Mouse (Mus musculus): ENCODE measurements at regions not wholly inside any gene's neighbourhood (a gene's known extent, or its start where the extent isn't known, plus 50 kb on each side); places are given as distances from the start of the nearest gene placed in this dataset.

- no peak for TF ChIP-seq CTCF (IDR thresholded peaks at IDR 0.05; ENCODE audit: low read depth)
- no peak overlapping the region for H3K9ac ChIP-seq
- H3K4me2 ChIP-seq (ENCODE audit: low read depth) = no peak overlapping the region
- DNase-seq = no peak
- WGBS = 32% methylated on average over 6 of the region's 6 CpGs
- no peaks in the 10 kb centered on the region for H3K4me1 ChIP-seq (ENCODE audit: insufficient read depth)
- H3K36me3 ChIP-seq (ENCODE audit: insufficient read depth) = no peaks in the 10 kb centered on the region
- no peak overlapping the region for H3K4me3 ChIP-seq (ENCODE audit: low read depth, low read length)
- ATAC-seq = no peak
- H3K27ac ChIP-seq (ENCODE audit: low read depth, low read length) = no peak overlapping the region
- no peaks in the 10 kb centered on the region for H3K27me3 ChIP-seq (ENCODE audit: insufficient read depth, low read length)
- H3K9me3 ChIP-seq (ENCODE audit: low read length) = no peaks in the 10 kb centered on the region
Measured at GRCm38 (mm10) chr10:17299600-17299999, 423.4 kb upstream of the Cited2 start.

DNA sequence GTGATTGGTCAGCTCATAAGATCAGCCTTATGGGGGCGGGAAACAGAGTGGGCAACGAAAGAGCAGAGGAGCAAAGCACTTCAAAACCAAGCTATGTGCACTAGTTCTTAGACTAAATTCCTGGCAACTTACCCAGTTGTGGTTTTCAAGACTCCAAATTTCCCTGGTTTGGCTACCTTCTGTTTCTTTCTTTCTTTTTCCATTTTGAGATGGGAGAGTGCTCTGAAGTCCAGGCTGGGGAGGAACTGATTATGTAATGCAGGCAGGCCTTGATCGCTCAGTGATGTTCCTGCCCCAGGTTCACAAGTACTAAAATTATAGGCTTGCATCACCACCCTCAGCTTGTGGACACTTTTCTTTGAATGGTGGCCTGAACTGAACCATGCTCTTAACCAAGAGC, 396.3 kb upstream of the Cited2 start:
- Histone ChIP-seq H3K27ac (ENCODE audit: low read depth, low read length) (no peak overlapping the region), H3K4me2 (ENCODE audit: low read depth) (no peak overlapping the region), H3K4me3 (ENCODE audit: low read depth, low read length) (no peak overlapping the region), H3K9me3 (ENCODE audit: low read length) (no peaks in the 10 kb centered on the region), H3K4me1 (ENCODE audit: insufficient read depth) (peaks cover 10% of the 10 kb centered on the region), H3K27me3 (ENCODE audit: insufficient read depth, low read length) (no peaks in the 10 kb centered on the region), H3K36me3 (ENCODE audit: insufficient read depth) (no peaks in the 10 kb centered on the region), H3K9ac (no peak overlapping the region)
- no peak for DNase-seq
- ATAC-seq = no peak
- 94% methylated on average over 3 of the region's 3 CpGs for WGBS
- TF ChIP-seq CTCF (IDR thresholded peaks at IDR 0.05; ENCODE audit: low read depth) = no peak

- TF ChIP-seq CTCF (IDR thresholded peaks at IDR 0.05; ENCODE audit: low read depth) = peak; percentile 17; the same call in 1 of the 2 replicates
- H3K27me3 ChIP-seq (ENCODE audit: insufficient read depth, low read length) = no peaks in the 10 kb centered on the region
- WGBS = 2% methylated on average over 6 of the region's 6 CpGs
Measured at GRCm38 (mm10) chr10:17330904-17331606, 392.0 kb upstream of the Cited2 start.

DNA sequence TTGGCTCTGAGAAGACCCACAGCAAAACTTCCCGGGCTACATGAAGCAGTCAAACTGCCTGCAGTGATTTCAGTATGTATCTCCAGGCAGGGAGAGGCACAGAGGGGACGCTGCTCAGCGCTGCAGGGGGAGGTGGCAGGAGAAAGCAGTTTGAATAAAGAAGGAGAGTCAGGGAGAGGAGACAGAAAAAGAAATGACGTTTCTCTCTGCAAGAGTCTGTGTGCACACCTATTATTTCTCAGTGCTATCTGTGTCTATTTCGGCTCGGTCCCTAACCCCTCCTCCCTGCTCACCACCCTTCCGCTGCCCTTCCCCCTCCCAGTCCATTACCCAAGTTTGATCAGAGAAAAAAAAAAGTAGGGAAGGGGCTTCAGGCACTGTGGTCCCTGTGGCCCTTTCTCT, 391.4 kb upstream of the Cited2 start:
- Histone ChIP-seq H3K27ac (ENCODE audit: low read depth, low read length) (peak overlapping the region; percentile 85), H3K9me3 (ENCODE audit: low read length) (no peaks in the 10 kb centered on the region), H3K36me3 (ENCODE audit: insufficient read depth) (no peaks in the 10 kb centered on the region), H3K4me2 (ENCODE audit: low read depth) (peak overlapping the region; percentile 54), H3K4me1 (ENCODE audit: insufficient read depth) (peaks cover 16% of the 10 kb centered on the region), H3K9ac (peak overlapping the region; percentile 45), H3K4me3 (ENCODE audit: low read depth, low read length) (peak overlapping the region; percentile 35), H3K27me3 (ENCODE audit: insufficient read depth, low read length) (no peaks in the 10 kb centered on the region)
- DNase-seq (peak; percentile 80), ATAC-seq (peak; percentile 87)
- TF ChIP-seq CTCF (IDR thresholded peaks at IDR 0.05; ENCODE audit: low read depth) = no peak; the same call in 1 of the 2 replicates
- WGBS = 2% methylated on average over 7 of the region's 7 CpGs

More at GRCm38 (mm10) chr10:17330904-17331606, 392.0 kb upstream of the Cited2 start:
- H3K9me3 ChIP-seq (ENCODE audit: low read length) = no peaks in the 10 kb centered on the region
- H3K36me3 ChIP-seq (ENCODE audit: insufficient read depth) = no peaks in the 10 kb centered on the region
- DNase-seq (peak; percentile 51), ATAC-seq (peak; percentile 85)
- peak overlapping the region; percentile 85 for H3K27ac ChIP-seq (ENCODE audit: low read depth, low read length)
- peak overlapping the region; percentile 45 for H3K9ac ChIP-seq
- peak overlapping the region; percentile 54 for H3K4me2 ChIP-seq (ENCODE audit: low read depth)
- H3K4me3 ChIP-seq (ENCODE audit: low read depth, low read length) = peak overlapping the region; percentile 35
- peaks cover 16% of the 10 kb centered on the region for H3K4me1 ChIP-seq (ENCODE audit: insufficient read depth)

DNA sequence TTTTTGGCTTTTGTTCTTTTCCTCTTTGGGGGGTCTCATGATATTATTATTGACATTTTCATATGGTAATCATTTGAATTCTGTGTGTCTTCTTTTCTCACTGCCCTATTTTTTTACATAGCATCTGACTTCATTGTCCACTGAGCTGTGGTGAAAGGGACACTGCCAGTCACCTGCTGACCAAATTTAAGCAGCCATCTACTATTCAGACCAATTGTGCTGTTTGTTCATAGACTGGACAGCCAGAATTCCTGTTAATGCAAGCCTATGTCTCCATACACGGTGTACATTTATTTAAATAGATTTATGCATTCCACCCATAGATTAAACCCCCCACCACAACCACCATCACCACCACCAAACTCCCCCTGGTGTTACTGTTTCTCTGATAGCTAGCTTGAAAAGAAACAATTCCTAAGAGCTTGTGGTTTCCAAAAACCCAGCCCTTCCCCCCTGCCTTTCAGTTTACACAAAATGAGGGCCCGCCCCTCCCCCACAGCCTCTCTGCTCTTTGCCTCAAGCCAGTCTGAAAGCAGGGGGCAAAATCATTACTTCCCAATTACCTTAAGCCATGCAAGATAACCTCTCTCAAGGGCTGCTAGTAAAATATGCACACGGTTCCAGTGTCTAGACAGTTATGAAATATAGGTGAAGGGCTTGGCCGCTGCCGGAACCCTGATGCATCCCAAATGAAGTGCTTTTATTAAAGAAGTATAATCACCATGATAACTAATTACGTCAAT, 390.8 kb upstream of the Cited2 start:
- peak; percentile 48 for DNase-seq
- H3K36me3 ChIP-seq (ENCODE audit: insufficient read depth) = no peaks in the 10 kb centered on the region
- H3K27ac ChIP-seq (ENCODE audit: low read depth, low read length) = peak overlapping the region; percentile 85; the same call in 1 of the 2 replicates
- H3K9ac ChIP-seq = peak overlapping the region; percentile 45
- H3K4me1 ChIP-seq (ENCODE audit: insufficient read depth) = peaks cover 16% of the 10 kb centered on the region
- H3K27me3 ChIP-seq (ENCODE audit: insufficient read depth, low read length) = no peaks in the 10 kb centered on the region
- peak overlapping the region; percentile 54 for H3K4me2 ChIP-seq (ENCODE audit: low read depth)
- H3K9me3 ChIP-seq (ENCODE audit: low read length) = no peaks in the 10 kb centered on the region
- 22% methylated on average over 6 of the region's 6 CpGs for WGBS
- 0 out of 2 replicates have a peak, but pooled peaks have one; percentile 2 for ATAC-seq
- H3K4me3 ChIP-seq (ENCODE audit: low read depth, low read length) = no peak overlapping the region; the same call in 1 of the 2 replicates
- TF ChIP-seq CTCF (IDR thresholded peaks at IDR 0.05; ENCODE audit: low read depth) = no peak

- Histone ChIP-seq H3K4me3 (ENCODE audit: low read depth, low read length) (no peak overlapping the region), H3K27me3 (ENCODE audit: insufficient read depth, low read length) (no peaks in the 10 kb centered on the region), H3K4me1 (ENCODE audit: insufficient read depth) (peaks cover 16% of the 10 kb centered on the region), H3K9ac (no peak overlapping the region), H3K9me3 (ENCODE audit: low read length) (no peaks in the 10 kb centered on the region), H3K4me2 (ENCODE audit: low read depth) (no peak overlapping the region), H3K36me3 (ENCODE audit: insufficient read depth) (no peaks in the 10 kb centered on the region), H3K27ac (ENCODE audit: low read depth, low read length) (no peak overlapping the region)
- no peak for DNase-seq
- no peak for ATAC-seq
- WGBS = 35% methylated on average over 3 of the region's 3 CpGs
- TF ChIP-seq CTCF (IDR thresholded peaks at IDR 0.05; ENCODE audit: low read depth) = no peak
Measured at GRCm38 (mm10) chr10:17332986-17333385, 390.0 kb upstream of the Cited2 start.

- H3K9me3 ChIP-seq (ENCODE audit: low read length) = no peaks in the 10 kb centered on the region
- WGBS = 20% methylated on average over 6 of the region's 6 CpGs
- peaks cover 16% of the 10 kb centered on the region for H3K4me1 ChIP-seq (ENCODE audit: insufficient read depth)
- DNase-seq = no peak
- H3K36me3 ChIP-seq (ENCODE audit: insufficient read depth) = no peaks in the 10 kb centered on the region
- H3K27me3 ChIP-seq (ENCODE audit: insufficient read depth, low read length) = no peaks in the 10 kb centered on the region
- TF ChIP-seq CTCF (IDR thresholded peaks at IDR 0.05; ENCODE audit: low read depth) = no peak
- no peak overlapping the region for H3K9ac ChIP-seq
- H3K27ac ChIP-seq (ENCODE audit: low read depth, low read length) = no peak overlapping the region
- H3K4me2 ChIP-seq (ENCODE audit: low read depth) = no peak overlapping the region
- no peak overlapping the region for H3K4me3 ChIP-seq (ENCODE audit: low read depth, low read length)
- ATAC-seq = no peak
Measured at GRCm38 (mm10) chr10:17333676-17334075, 389.3 kb upstream of the Cited2 start.

All from forebrain, postnatal 0 days (tissue).